Mouse (Mus musculus) MEL (cell line): ENCODE results near the gene Mgat4b. TPM values are rescaled to one million over a fixed set of nuclear protein-coding genes. Genes with fewer than 3 reads are reported as not detected.
A peak's percentile ranks its signal among the peaks of the same experiment; 100 is the strongest.

Source experiments
- DNase-seq: peaks from one replicate; pipeline ENCODE4 v3.0.0; 2011; ENCODE audit warnings: low read depth, low spot score
- H3K27ac ChIP-seq: 2 replicates; pipeline ENCODE4 v1.5.1; 2012; ENCODE audit warnings: low read depth, mild to moderate bottlenecking, control low read depth, low read length, moderate library complexity; ENCODE audit not compliant: control insufficient read depth
- H3K27me3 ChIP-seq, 2 experiments: fragments of 150-350 bp in 1 of 2; sonication (generic) in 1 of 2; 2 replicates each; pipeline ENCODE4 v1.6.1; 2012; ENCODE audit warnings: low read length in 2 of 2, mild to moderate bottlenecking in 2 of 2, improper control_type of control experiment in 1 of 2, moderate library complexity in 1 of 2; ENCODE audit not compliant: insufficient read depth in 2 of 2, control insufficient read depth in 1 of 2
- H3K36me3 ChIP-seq, 2 experiments: 2 replicates each; pipeline ENCODE4 v1.6.1; 2012 to 2014; ENCODE audit warnings: low read length in 2 of 2, improper control_type of control experiment in 1 of 2, inconsistent platforms in 1 of 2, mild to moderate bottlenecking in 1 of 2; ENCODE audit not compliant: insufficient read depth in 2 of 2, control insufficient read depth in 1 of 2
- H3K4me1 ChIP-seq, 2 experiments: fragments of 150-350 bp in 1 of 2; sonication (generic) in 1 of 2; 2 replicates each; pipeline ENCODE4 v1.6.1; 2012; ENCODE audit warnings: low read length in 2 of 2, improper control_type of control experiment in 1 of 2, mild to moderate bottlenecking in 1 of 2; ENCODE audit not compliant: insufficient read depth in 2 of 2, control insufficient read depth in 1 of 2
- H3K4me3 ChIP-seq, 2 experiments: fragments of 150-350 bp in 1 of 2; sonication (generic) in 1 of 2; 2 replicates each; pipeline ENCODE4 v1.5.1; 2012; ENCODE audit warnings: low read depth in 2 of 2, low read length in 2 of 2, mild to moderate bottlenecking in 2 of 2, moderate library complexity in 2 of 2, control low read depth in 1 of 2, improper control_type of control experiment in 1 of 2; ENCODE audit not compliant: control insufficient read depth in 1 of 2, insufficient read depth in 1 of 2
- H3K79me2 ChIP-seq: 2 replicates; pipeline ENCODE4 v1.6.1; 2012; ENCODE audit warnings: mild to moderate bottlenecking, low read length, moderate library complexity; ENCODE audit not compliant: control insufficient read depth, poor library complexity, insufficient read depth
- H3K9ac ChIP-seq: 2 replicates; pipeline ENCODE4 v1.6.1; 2012; ENCODE audit warnings: low read depth, mild to moderate bottlenecking, control low read depth, low read length, moderate library complexity; ENCODE audit not compliant: control insufficient read depth, poor library complexity, severe bottlenecking
- H3K9me3 ChIP-seq: fragments of 150-350 bp; sonication (generic); replicated peaks from 2 replicates; pipeline ENCODE4 v1.6.1; 2012; ENCODE audit warnings: mild to moderate bottlenecking, low read length, improper control_type of control experiment, moderate library complexity; ENCODE audit not compliant: insufficient read depth
- CTCF ChIP-seq, 3 experiments: IDR thresholded peaks in 2 of 3; conservative IDR thresholded peaks in 1 of 3; 2 replicates each; pipeline ENCODE4 v1.5.1; 2011 to 2012; ENCODE audit warnings: low read length in 3 of 3, low read depth in 2 of 3, mild to moderate bottlenecking in 2 of 3, improper control_type of control experiment in 1 of 3, inconsistent platforms in 1 of 3, mixed read lengths in 1 of 3, moderate library complexity in 1 of 3; ENCODE audit not compliant: control insufficient read depth in 1 of 3, insufficient read depth in 1 of 3, poor library complexity in 1 of 3, severe bottlenecking in 1 of 3
- E2F4 ChIP-seq: IDR thresholded peaks from 2 replicates; pipeline ENCODE4 v1.6.1; 2011; ENCODE audit warnings: low read depth, low read length, improper control_type of control experiment, borderline replicate concordance
- ETS1 ChIP-seq: IDR thresholded peaks from 2 replicates; pipeline ENCODE4 v1.6.1; 2012; ENCODE audit warnings: low read depth, mild to moderate bottlenecking, inconsistent platforms, low read length, improper control_type of control experiment, moderate library complexity
- GABPA ChIP-seq: IDR thresholded peaks from 2 replicates; pipeline ENCODE4 v1.6.1; 2012; ENCODE audit warnings: low read depth, mild to moderate bottlenecking, inconsistent platforms, low read length, improper control_type of control experiment, moderate library complexity
- HCFC1 ChIP-seq: IDR thresholded peaks from 2 replicates; pipeline ENCODE4 v1.6.1; 2012; ENCODE audit warnings: low read depth, mild to moderate bottlenecking, inconsistent platforms, low read length, improper control_type of control experiment, moderate library complexity
- KAT2A ChIP-seq: conservative IDR thresholded peaks from 2 replicates; pipeline ENCODE4 v1.6.1; 2012; ENCODE audit warnings: low read depth, low read length, improper control_type of control experiment, inconsistent platforms
- MAZ ChIP-seq: IDR thresholded peaks from 2 replicates; pipeline ENCODE4 v1.6.1; 2012; ENCODE audit warnings: low read depth, mild to moderate bottlenecking, inconsistent platforms, low read length, improper control_type of control experiment
- MEF2A ChIP-seq: IDR thresholded peaks from 2 replicates; pipeline ENCODE4 v1.6.1; 2014; ENCODE audit warnings: low read depth, mild to moderate bottlenecking, inconsistent platforms, low read length, improper control_type of control experiment; ENCODE audit not compliant: poor library complexity, insufficient replicate concordance, severe bottlenecking; ENCODE audit errors: extremely low read depth
- MYB ChIP-seq: IDR thresholded peaks from 2 replicates; pipeline ENCODE4 v1.6.1; 2011; ENCODE audit warnings: mild to moderate bottlenecking, low read depth, low read length, improper control_type of control experiment
- MYC ChIP-seq: IDR thresholded peaks from 2 replicates; pipeline ENCODE4 v1.6.1; 2011; ENCODE audit warnings: low read depth, mild to moderate bottlenecking, low read length, improper control_type of control experiment, moderate library complexity
- NELFE ChIP-seq: IDR thresholded peaks from 2 replicates; pipeline ENCODE4 v1.6.1; 2011; ENCODE audit warnings: low read depth, low read length, improper control_type of control experiment
- POLR2AphosphoS5 ChIP-seq: IDR thresholded peaks from 2 replicates; pipeline ENCODE4 v1.6.1; 2012; ENCODE audit warnings: low read depth, borderline replicate concordance, mild to moderate bottlenecking, inconsistent platforms, low read length, moderate library complexity, mixed read lengths
- RAD21 ChIP-seq: IDR thresholded peaks from 2 replicates; pipeline ENCODE4 v1.6.1; 2011; ENCODE audit warnings: mild to moderate bottlenecking, low read depth, low read length, improper control_type of control experiment
- RCOR1 ChIP-seq: IDR thresholded peaks from 2 replicates; pipeline ENCODE4 v1.6.1; 2012; ENCODE audit warnings: low read depth, mild to moderate bottlenecking, inconsistent platforms, low read length, improper control_type of control experiment
- TAL1 ChIP-seq: IDR thresholded peaks from 2 replicates; pipeline ENCODE4 v1.6.1; 2012; ENCODE audit warnings: mild to moderate bottlenecking, inconsistent platforms, low read length, moderate library complexity, mixed read lengths
- TCF12 ChIP-seq: IDR thresholded peaks from 2 replicates; pipeline ENCODE4 v1.6.1; 2014; ENCODE audit warnings: low read depth, mild to moderate bottlenecking, inconsistent platforms, low read length, improper control_type of control experiment, moderate library complexity
- USF1 ChIP-seq: IDR thresholded peaks from 2 replicates; pipeline ENCODE4 v1.6.1; 2014; ENCODE audit warnings: low read depth, mild to moderate bottlenecking, inconsistent platforms, low read length, improper control_type of control experiment, moderate library complexity
- polyA plus RNA-seq, 2 experiments: library from polyadenylated mRNA; stranded (reverse) in 1 of 2; unstranded in 1 of 2; fragments of >175 nt in 1 of 2; fragments of >200 nt in 1 of 2; gene quantifications; 2 replicates each; pipeline versions ENCODE4 v1.2.1 to v1.2.4; 2012; ENCODE audit warnings: low replicate concordance in 2 of 2, low read depth in 1 of 2; ENCODE audit not compliant: insufficient read length in 2 of 2, insufficient read depth in 1 of 2, missing spikeins in 1 of 2
- total RNA-seq: library from RNA; depleted of rRNA; stranded (reverse); fragments of 300-350 nt; gene quantifications from 2 replicates; pipeline ENCODE4 v1.2.3, GENCODE M21; 2012

Gene Mgat4b
- total and polyA plus RNA-seq, 3 experiments = 33.7 to 69.4 TPM; not detected in 1

GRCm38 (mm10) chr11:50212848-50213758 lies 2.4 kb downstream of the Mgat4b start:
- H3K36me3 ChIP-seq = peaks cover 0 to 21% of the 10 kb centered on the region in 2 experiments
- peak overlapping the region; percentile 71; the same call in 1 of the 2 replicates for H3K27ac ChIP-seq
- no peak overlapping the region for H3K9ac ChIP-seq
- H3K27me3 ChIP-seq = no peaks in the 10 kb centered on the region
- DNase-seq = no peak
- no peak overlapping the region for H3K4me3 ChIP-seq
- H3K79me2 ChIP-seq = peaks cover 23% of the 10 kb centered on the region
- peaks cover 15 to 39% of the 10 kb centered on the region in 2 experiments for H3K4me1 ChIP-seq
- no peaks in the 10 kb centered on the region for H3K9me3 ChIP-seq
- TF ChIP-seq ETS1 (0 out of 2 replicates have a peak, but pooled peaks have one; percentile 5), RAD21 (no peak)
- TF ChIP-seq, all 39 proteins: peak for 1

GRCm38 (mm10) chr11:50214631-50215030 lies 3.9 kb downstream of the Mgat4b start:
- no peak overlapping the region for H3K9ac ChIP-seq
- no peak overlapping the region for H3K4me3 ChIP-seq
- no peaks in the 10 kb centered on the region for H3K9me3 ChIP-seq
- H3K79me2 ChIP-seq = peaks cover 11% of the 10 kb centered on the region
- DNase-seq = no peak
- H3K27me3 ChIP-seq = no peaks in the 10 kb centered on the region
- H3K36me3 ChIP-seq = peaks cover 0 to 27% of the 10 kb centered on the region in 2 experiments; a peak in 2 of 4 replicates
- peaks cover 29 to 40% of the 10 kb centered on the region in 2 experiments for H3K4me1 ChIP-seq
- H3K27ac ChIP-seq = no peak overlapping the region
- TF ChIP-seq GABPA (no peak), CTCF (IDR thresholded peaks at IDR 0.05 in 2 of 3, conservative IDR thresholded peaks at IDR 0.05 in 1 of 3; ENCODE audit: control insufficient read depth in 1 of 3, insufficient read depth in 1 of 3, low read depth in 2 of 3, low read length in 3 of 3, poor library complexity in 1 of 3, severe bottlenecking in 1 of 3) (peak in 1 of 3 experiments; percentile 3; a peak in 1 of 6 replicates)

GRCm38 (mm10) chr11:50215633-50216032 lies 4.9 kb downstream of the Mgat4b start:
- Histone ChIP-seq H3K4me1 (peaks cover 29 to 40% of the 10 kb centered on the region in 2 experiments), H3K27ac (no peak overlapping the region), H3K9ac (no peak overlapping the region)
- DNase-seq = no peak
- TF ChIP-seq POLR2AphosphoS5 (no peak), TCF12 (no peak), NELFE (no peak), RCOR1 (no peak), E2F4 (no peak), USF1 (no peak), MYB (no peak), ETS1 (no peak), HCFC1 (no peak), CTCF (IDR thresholded peaks at IDR 0.05 in 2 of 3, conservative IDR thresholded peaks at IDR 0.05 in 1 of 3; ENCODE audit: control insufficient read depth in 1 of 3, insufficient read depth in 1 of 3, low read depth in 2 of 3, low read length in 3 of 3, poor library complexity in 1 of 3, severe bottlenecking in 1 of 3) (no peak), MYC (no peak), MEF2A (no peak), TAL1 (no peak), KAT2A (no peak), MAZ (no peak)
- TF ChIP-seq, all 39 proteins: peak for 0
- Histone ChIP-seq H3K9me3 (no peaks in the 10 kb centered on the region), H3K79me2 (peaks cover 2% of the 10 kb centered on the region; the same call in 1 of the 2 replicates), H3K27me3 (no peaks in the 10 kb centered on the region), H3K4me3 (no peak overlapping the region), H3K36me3 (peaks cover 0 to 27% of the 10 kb centered on the region in 2 experiments; a peak in 2 of 4 replicates)
